Mouse (Mus musculus) liver, embryonic 14.5 days (tissue): Measurements from ENCODE around the gene Olfr549. TPM values are rescaled to one million over a fixed set of nuclear protein-coding genes. Genes with fewer than 3 reads are reported as not detected.

ENCODE experiments used
- ATAC-seq: fragments of 200-750 bp; cut with Nextera tagmentation; 2 replicates; pipeline ENCODE4 v1.8.0; 2017; ENCODE audit warnings: moderate number of reproducible peaks, mild to moderate bottlenecking, moderate library complexity; ENCODE audit not compliant: insufficient read depth
- DNase-seq, 3 experiments: peaks; one replicate each; pipeline ENCODE4 v3.0.0-alpha.2; 2012 to 2013; ENCODE audit warnings: low read depth in 3 of 3, low spot score in 3 of 3
- H3K27ac ChIP-seq: fragments of 300-500 bp; sonication (generic); 2 replicates; pipeline ENCODE4 v1.5.1; 2014; ENCODE audit warnings: moderate library complexity, mild to moderate bottlenecking, control low read depth, inconsistent platforms
- H3K27me3 ChIP-seq: fragments of 300-500 bp; sonication (generic); 2 replicates; pipeline ENCODE4 v1.6.1; 2014; ENCODE audit warnings: mild to moderate bottlenecking, low read length, moderate library complexity; ENCODE audit not compliant: control insufficient read depth, insufficient read depth
- H3K36me3 ChIP-seq: fragments of 300-500 bp; sonication (generic); replicated peaks from 2 replicates; pipeline ENCODE4 v1.6.1; 2014; ENCODE audit warnings: low read depth; ENCODE audit not compliant: control insufficient read depth, insufficient read depth
- H3K4me1 ChIP-seq, 2 experiments: fragments of 200-500 bp in 1 of 2; fragments of 300-500 bp in 1 of 2; sonication (generic) in 1 of 2; replicated peaks; 2 replicates each; pipeline ENCODE4 v1.6.1; 2012 to 2014; ENCODE audit warnings: antibody characterized with exemption in 1 of 2, inconsistent platforms in 1 of 2, low read length in 1 of 2; ENCODE audit not compliant: control insufficient read depth in 2 of 2, insufficient read depth in 2 of 2
- H3K4me2 ChIP-seq: fragments of 300-500 bp; sonication (generic); 2 replicates; pipeline ENCODE4 v1.6.1; 2014; ENCODE audit warnings: low read depth, mild to moderate bottlenecking, control low read depth, moderate library complexity
- H3K4me3 ChIP-seq, 2 experiments: fragments of 200-500 bp in 1 of 2; fragments of 300-500 bp in 1 of 2; sonication (generic) in 1 of 2; 2 replicates each; pipeline ENCODE4 v1.5.1; 2012 to 2014; ENCODE audit warnings: low read depth in 2 of 2, low read length in 2 of 2, mild to moderate bottlenecking in 2 of 2, control low read depth in 1 of 2, inconsistent platforms in 1 of 2, moderate library complexity in 1 of 2; ENCODE audit not compliant: insufficient read depth in 1 of 2
- H3K9ac ChIP-seq: fragments of 300-500 bp; sonication (generic); replicated peaks from 2 replicates; pipeline ENCODE4 v1.6.1; 2014; ENCODE audit warnings: mild to moderate bottlenecking, control low read depth, moderate library complexity
- H3K9me3 ChIP-seq: fragments of 300-500 bp; sonication (generic); 2 replicates; pipeline ENCODE4 v1.6.1; 2016; ENCODE audit warnings: low read length, mixed read lengths; ENCODE audit not compliant: control insufficient read depth
- CTCF ChIP-seq: IDR thresholded peaks from 2 replicates; pipeline ENCODE4 v1.5.1; 2016; ENCODE audit warnings: antibody characterized with exemption, low read depth, control low read depth
- EP300 ChIP-seq: IDR thresholded peaks from 2 replicates; pipeline ENCODE4 v1.6.1; 2016; ENCODE audit warnings: antibody characterized with exemption, low read depth
- WGBS: fragments of 180-500 bp; shearing (Covaris S2); extraction: QIAGEN DNeasy Blood & Tissue Kit; methylation state at CpG from one replicate; pipeline ENCODE4 v1.1.7; 2014; ENCODE audit not compliant: insufficient replicate concordance; 5-methylcytosine and 5-hydroxymethylcytosine counted together
- polyA plus RNA-seq, 2 experiments: library from polyadenylated mRNA; depleted of rRNA in 1 of 2; stranded (reverse) in 1 of 2; unstranded in 1 of 2; fragments of >200 nt; fragmentation: Nextera tagmentation in 1 of 2; extraction: Ambion mirVana in 1 of 2; gene quantifications; 2 replicates each; pipeline versions ENCODE4 v1.2.1 to v1.2.3; 2012 to 2014

Olfr549 gene
- polyA plus RNA-seq, 2 experiments, result not detected

GRCm38 (mm10) chr7:102553279-102553678 lies 3.6 kb downstream of the Olfr549 start:
- no peak for ATAC-seq
- 44% methylated on average over 3 of the region's 3 CpGs for WGBS
- H3K9me3 ChIP-seq, result no peaks in the 10 kb centered on the region
- H3K27me3 ChIP-seq, result no peaks in the 10 kb centered on the region
- H3K9ac ChIP-seq, result no peak overlapping the region
- H3K4me2 ChIP-seq, result no peak overlapping the region
- no peak overlapping the region for H3K27ac ChIP-seq
- H3K4me3 ChIP-seq, result no peak overlapping the region
- no peak for DNase-seq
- H3K4me1 ChIP-seq, result no peaks in the 10 kb centered on the region
- TF ChIP-seq EP300 (no peak), CTCF (no peak)
- no peaks in the 10 kb centered on the region for H3K36me3 ChIP-seq

- TF ChIP-seq CTCF (no peak), EP300 (no peak)
- H3K4me1 ChIP-seq, result peaks cover 0 to 6% of the 10 kb centered on the region in 2 experiments; a peak in 3 of 4 replicates
- H3K36me3 ChIP-seq, result no peaks in the 10 kb centered on the region
- peak within 1 kb of the TSS; percentile 83 to 90 for H3K4me3 ChIP-seq
- peak within 1 kb of the TSS; percentile 84 for H3K9ac ChIP-seq
- H3K9me3 ChIP-seq, result no peaks in the 10 kb centered on the region
- WGBS, result 5% methylated on average over 10 of the region's 10 CpGs
- no peaks in the 10 kb centered on the region for H3K27me3 ChIP-seq
- ATAC-seq, result peak; percentile 99
- H3K27ac ChIP-seq, result peak within 1 kb of the TSS; percentile 20; the same call in 1 of the 2 replicates
- DNase-seq, result peak; percentile 76 to 83 (median 81)
- peak within 1 kb of the TSS; percentile 91 for H3K4me2 ChIP-seq
Measured at GRCm38 (mm10) chr7:102564999-102565997, 15.6 kb downstream of the Olfr549 start, which contains the start of gene Trim21. Gene Trim21 (minus strand): TSS chr7:102565486.

- Histone ChIP-seq H3K9me3 (no peaks in the 10 kb centered on the region), H3K36me3 (no peaks in the 10 kb centered on the region), H3K4me2 (no peak overlapping the region), H3K27me3 (no peaks in the 10 kb centered on the region), H3K27ac (no peak overlapping the region), H3K9ac (no peak overlapping the region), H3K4me3 (no peak overlapping the region), H3K4me1 (peaks cover 0 to 6% of the 10 kb centered on the region in 2 experiments; a peak in 3 of 4 replicates)
- ATAC-seq, result no peak
- WGBS, result 68% methylated on average over 4 of the region's 4 CpGs
- no peak for DNase-seq
- TF ChIP-seq EP300 (no peak), CTCF (peak; percentile 18; the same call in 1 of the 2 replicates)
Measured at GRCm38 (mm10) chr7:102566219-102566618, 16.5 kb downstream of the Olfr549 start.

GRCm38 (mm10) chr7:102571142-102571541 lies 21.5 kb downstream of the Olfr549 start, which contains the start of gene Olfr550:
Gene Olfr550 (plus strand): TSS chr7:102571442.
- TF ChIP-seq CTCF, result no peak
- TF ChIP-seq EP300, result no peak
- ATAC-seq (no peak), DNase-seq (no peak)
- Histone ChIP-seq H3K9ac (no peak within 1 kb of the TSS), H3K27ac (no peak within 1 kb of the TSS), H3K4me3 (no peak within 1 kb of the TSS), H3K27me3 (no peaks in the 10 kb centered on the region), H3K9me3 (no peaks in the 10 kb centered on the region), H3K36me3 (no peaks in the 10 kb centered on the region), H3K4me2 (no peak within 1 kb of the TSS), H3K4me1 (no peaks in the 10 kb centered on the region)
- 78% methylated on average over 8 of the region's 8 CpGs for WGBS
